Mouse (Mus musculus): ENCODE measurements around the gene Gpr183.

Gpr183 gene

DNA sequence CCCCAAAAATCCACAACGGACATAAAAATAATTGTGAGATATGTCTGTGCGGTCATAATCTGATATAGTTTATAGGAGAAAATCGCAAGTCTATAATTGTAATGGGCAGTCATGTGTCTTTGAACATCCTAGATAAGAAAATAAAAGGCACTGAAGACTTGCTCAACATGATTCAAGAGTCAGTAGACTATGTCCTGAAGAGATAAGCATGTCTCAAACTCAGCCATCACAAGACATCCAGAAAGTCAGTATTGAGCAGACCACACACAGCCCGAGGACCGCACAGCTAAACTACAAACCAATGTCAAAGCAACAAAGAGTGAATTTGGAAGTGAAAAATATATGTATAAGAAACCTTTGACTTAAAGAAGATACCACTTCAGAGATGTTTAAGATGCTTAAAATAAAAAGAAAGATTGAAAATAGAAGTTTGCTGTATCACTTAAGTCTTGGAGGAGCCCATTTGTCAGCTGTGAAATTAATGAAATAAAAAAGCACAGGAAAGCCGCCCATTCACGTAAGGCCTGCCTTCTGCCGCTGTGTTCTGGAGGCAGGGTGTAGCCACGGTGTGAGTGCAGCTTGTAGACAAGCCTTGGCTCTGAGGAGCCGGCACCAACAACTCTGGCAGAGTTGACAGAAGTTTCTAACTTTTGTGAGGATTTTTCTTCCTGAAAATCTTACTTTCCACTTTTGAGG, 7.7 kb downstream of the Gpr183 start:
- no peak for DNase-seq (ENCODE audit: low read depth, low spot score)

- DNase-seq (ENCODE audit: low read depth, low spot score), result no peak
These were observed 8.7 kb downstream of the Gpr183 start for GRCm38 (mm10) chr14:121956291-121956690.

DNA sequence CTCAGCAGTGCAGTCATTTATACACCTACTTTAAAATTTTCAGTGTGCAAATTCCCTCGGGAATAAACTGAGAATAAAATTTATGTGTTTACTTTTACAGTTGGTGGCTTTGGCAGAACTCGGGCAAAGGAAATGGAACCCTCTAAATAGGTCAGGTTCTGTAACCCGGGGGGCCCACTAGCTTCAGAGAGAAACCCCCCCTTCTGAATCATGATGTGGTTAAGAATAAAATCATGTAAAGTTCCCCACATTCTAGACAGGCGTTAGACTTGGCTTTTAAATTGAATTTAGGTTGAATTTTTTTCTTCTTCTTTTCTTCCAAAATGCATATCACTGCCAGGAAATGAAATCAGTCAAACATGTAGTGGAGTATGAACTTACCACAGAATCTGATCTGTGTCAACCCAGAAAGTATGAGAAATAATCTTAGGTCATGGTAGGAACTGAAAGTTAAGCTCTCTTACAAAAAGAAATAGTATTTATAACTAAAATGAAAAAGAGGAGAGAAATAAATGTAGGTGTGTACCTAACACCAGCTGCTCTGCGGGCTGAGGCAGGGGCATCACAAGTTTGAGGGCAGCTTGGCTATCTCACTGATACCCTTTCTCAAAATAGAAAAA, 9.7 kb downstream of the Gpr183 start:
- no peak for DNase-seq (ENCODE audit: low read depth, low spot score)

GRCm38 (mm10) chr14:121954608-121955007, 10.4 kb downstream of the Gpr183 start:
- no peak for DNase-seq (ENCODE audit: low read depth, low spot score)

DNA sequence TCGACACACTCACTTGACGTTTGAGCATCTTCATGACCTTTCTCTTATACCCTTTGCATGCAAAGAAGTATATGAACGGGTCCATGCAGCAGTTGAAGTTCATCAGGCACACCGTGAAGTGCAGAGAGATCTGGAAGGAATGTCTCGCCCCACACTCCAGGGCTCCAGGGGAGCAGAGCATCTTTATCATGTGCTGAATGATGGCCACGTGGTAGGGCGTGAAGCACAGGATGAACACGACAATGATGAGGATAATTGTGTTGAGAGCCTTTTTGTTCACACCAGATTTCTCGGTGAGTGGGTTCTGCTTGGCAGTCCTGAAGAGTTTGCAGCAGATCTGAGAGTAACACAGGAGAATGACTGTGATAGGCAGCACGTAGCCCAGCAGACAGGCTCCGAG, 10.9 kb downstream of the Gpr183 start:
- DNase-seq (ENCODE audit: low read depth, low spot score), result no peak

DNA sequence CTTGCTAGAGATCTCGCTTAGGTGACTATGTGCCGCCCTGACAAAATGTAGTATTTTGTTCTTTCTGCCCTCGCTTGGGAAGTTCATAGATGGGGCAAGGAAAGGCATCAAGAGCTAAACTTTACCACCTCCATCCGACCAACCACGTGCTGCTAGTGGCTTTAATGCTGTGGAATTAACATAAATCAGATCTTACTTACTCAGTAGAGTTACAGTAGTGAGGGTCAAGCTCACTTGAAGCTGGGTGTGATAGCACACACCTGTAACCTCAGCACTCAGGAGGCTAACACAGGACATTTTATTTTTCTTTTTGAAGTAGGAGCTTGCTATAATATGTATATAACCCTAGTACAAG, 13.0 kb downstream of the Gpr183 start:
- no peak for DNase-seq (ENCODE audit: low read depth, low spot score)

DNA sequence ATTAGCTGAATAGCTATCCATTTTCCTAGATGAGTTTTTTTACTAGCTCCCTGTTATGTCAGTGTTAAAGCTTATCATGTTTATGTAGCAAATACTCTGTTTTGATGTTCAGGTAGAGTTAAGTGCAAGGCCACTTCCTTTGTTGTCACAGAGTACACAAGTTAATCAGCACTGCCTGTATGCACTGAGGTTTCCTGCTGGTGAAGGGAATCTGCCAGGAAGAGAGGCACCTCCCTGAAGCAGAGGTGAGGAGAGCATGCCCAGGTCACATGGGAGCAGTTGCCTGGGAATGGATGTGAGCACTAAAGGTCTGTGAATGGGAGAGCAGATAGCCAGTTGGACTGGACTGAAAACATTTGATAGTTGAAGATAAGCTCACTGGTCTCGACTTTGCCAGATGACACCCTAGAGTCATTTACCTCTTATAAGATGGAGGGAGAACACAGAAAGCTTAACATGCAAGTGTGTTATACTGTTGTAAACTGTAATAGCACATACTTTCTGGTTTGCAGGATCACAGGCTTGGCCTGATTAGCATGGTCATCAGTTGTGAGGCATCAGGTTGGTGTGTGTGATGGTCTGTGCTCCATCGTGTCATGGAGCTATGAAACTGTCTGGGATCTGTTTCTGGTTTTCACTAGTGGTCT, 13.5 kb downstream of the Gpr183 start:
- DNase-seq (ENCODE audit: low read depth, low spot score), result no peak

- no peak for DNase-seq (ENCODE audit: low read depth, low spot score)
These were observed 15.1 kb downstream of the Gpr183 start for GRCm38 (mm10) chr14:121949897-121950296.

- DNase-seq (ENCODE audit: low read depth, low spot score), result no peak
These were observed 15.6 kb downstream of the Gpr183 start for GRCm38 (mm10) chr14:121949436-121949835.

GRCm38 (mm10) chr14:121947966-121948365, 17.0 kb downstream of the Gpr183 start:
- DNase-seq (ENCODE audit: low read depth, low spot score), result no peak

GRCm38 (mm10) chr14:121947201-121947760, 17.7 kb downstream of the Gpr183 start:
- no peak for DNase-seq (ENCODE audit: low read depth, low spot score)

DNA sequence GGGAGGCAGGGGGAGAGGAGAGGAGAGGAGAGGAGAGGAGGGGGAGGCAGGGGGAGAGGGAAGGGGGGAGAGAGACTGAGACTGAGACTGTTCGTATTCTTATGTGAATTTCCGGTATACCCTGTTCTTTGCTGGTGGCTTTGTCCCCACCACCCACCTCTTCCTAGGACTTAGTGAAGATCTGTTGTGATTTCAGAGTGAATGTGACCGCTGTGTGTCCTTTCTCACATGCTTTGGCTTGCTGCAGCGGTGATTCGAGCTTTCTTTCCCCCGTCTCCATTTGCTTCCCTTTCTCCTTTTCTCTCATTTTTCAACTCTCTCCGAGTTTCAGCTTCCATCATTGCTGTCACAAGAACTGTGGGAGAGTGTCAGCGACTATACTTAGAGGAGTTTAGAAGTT, 18.3 kb downstream of the Gpr183 start:
- DNase-seq (ENCODE audit: low read depth, low spot score), result no peak

DNA sequence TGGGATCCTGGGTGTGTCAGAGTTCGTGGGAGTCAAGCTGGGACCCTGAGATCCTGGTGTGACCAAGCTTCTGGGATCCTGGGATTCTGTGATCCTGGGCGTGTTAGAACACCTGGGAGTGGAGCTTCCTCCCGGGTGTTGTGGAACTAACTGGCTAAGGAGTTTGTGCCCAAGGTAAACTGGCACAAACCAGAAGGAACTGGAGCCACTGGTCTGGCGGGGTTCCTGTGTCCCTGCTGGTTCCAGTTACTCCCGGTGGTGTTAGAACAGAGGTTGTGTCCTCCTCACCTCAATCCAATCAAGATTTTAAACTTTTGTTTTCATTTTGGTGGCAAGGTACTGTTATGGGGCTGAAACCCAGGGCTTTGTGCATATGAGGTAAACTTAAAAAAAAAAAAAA, 18.9 kb downstream of the Gpr183 start:
- DNase-seq (ENCODE audit: low read depth, low spot score), result no peak

DNA sequence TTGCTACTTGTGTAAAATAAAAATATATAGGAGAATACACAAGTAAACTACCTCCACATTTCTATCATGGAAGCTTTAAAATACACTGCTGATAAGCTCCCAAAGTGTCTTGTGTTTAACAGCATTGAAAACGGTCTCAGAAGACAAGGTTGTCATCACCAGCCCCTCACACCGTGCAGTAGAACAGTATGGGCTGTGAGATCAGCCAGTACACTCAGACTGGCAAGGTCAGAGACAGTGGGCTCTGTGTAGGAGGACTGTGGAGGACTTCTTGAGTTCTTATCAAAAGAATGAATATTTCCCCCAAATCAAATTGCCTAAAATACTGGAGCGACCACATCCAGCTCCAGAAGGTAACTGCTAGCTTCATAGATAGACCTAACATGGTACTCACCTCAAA, 25.4 kb downstream of the Gpr183 start:
- no peak for DNase-seq (ENCODE audit: low read depth, low spot score)

- no peak for DNase-seq (ENCODE audit: low read depth, low spot score)
These were observed 26.5 kb downstream of the Gpr183 start for GRCm38 (mm10) chr14:121938256-121939191.

DNA sequence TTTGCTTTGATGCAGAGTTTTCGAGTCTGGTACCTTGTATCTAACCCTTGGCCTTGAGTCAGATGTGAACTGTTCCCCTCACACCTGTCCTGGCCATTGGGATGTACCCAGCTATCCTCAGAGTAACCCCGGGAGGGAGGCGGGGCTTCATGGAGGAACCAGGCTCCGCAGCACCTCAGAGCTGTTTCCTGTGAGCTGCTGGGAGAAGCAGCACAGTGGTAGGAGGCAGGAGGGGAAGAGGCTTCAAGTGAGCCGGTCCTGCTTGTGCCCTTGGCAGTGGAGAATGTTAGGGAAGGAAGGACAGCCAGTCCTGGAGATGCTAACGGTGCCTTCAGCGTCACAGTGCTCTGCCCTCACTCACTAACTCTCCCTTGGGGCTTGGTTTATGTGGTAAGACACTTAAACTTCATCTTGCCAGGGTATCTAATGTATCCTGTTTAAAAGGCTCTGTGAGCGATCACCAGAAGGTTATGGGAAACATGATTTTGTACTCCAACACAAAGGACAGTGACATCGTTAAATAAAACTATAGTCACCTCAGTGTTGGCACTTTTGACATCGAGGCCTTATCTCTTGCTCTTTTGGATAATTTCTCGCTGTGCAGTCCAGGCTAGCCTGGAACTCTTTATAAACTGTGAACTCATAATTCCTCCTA, 27.3 kb downstream of the Gpr183 start:
- DNase-seq (ENCODE audit: low read depth, low spot score), result no peak

- DNase-seq (ENCODE audit: low read depth, low spot score), result no peak
These were observed 28.1 kb downstream of the Gpr183 start for GRCm38 (mm10) chr14:121936856-121937255.

DNA sequence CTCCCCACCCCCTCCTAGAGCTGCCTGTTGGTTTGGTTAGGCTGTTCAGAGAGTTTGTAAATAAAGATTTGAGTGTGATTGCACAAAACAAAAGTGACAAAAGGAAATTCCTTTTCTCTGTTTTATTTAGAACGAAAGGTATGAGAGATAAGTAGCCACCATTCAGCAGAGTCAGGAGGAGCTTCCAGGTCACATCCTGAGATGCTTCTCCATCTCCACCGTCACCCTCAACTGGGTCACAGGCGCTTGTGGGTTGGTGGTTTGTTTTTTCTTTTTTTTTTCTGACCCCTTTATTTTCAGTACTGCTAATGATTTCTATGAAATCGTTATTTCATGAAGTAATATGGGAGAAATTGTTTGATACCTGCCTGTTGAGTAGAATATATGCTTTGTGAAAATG, 28.6 kb downstream of the Gpr183 start:
- no peak for DNase-seq (ENCODE audit: low read depth, low spot score)

DNA sequence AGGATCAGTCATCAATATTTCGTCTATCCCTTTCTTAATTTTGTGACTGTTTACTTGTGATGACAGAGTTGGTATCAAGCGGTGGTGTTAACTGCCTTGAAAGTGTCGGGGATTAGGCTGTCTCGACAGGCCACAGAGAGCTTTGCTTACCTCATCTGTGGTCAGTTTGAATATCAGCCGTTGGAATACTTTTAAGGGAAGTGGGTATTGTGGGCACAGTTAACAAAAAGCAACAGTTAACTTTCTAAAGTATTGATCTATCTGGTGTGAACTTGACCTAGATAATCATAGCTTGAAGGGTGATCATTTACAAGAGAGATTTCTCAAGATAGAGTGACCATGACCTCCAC, 30.4 kb downstream of the Gpr183 start:
- DNase-seq (ENCODE audit: low read depth, low spot score), result no peak

GRCm38 (mm10) chr14:121933906-121934596, 30.9 kb downstream of the Gpr183 start:
- DNase-seq (ENCODE audit: low read depth, low spot score), result no peak

DNA sequence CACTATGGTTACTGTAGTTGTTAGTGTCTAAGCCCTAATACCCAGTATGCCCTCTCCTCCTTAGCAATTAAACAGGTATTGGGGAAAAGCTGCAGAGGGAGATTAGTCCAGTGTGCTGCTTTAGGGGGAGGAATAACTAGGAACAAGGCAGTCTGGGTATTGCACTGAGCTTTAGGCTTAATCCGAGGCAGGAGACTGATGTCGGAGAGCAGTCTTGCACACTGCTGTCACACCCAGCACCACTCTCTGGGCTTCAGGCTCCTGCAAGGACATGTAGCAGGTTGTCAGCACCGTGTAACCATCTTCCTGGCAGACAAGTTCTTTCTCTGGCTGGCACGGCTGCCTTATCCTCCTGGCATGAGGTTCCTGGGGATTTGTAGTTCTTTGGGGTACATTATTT, 32.8 kb downstream of the Gpr183 start:
- no peak for DNase-seq (ENCODE audit: low read depth, low spot score)
